Mouse (Mus musculus) limb, embryonic 11.5 days (tissue): ENCODE data around the gene Pitx1. TPM values are rescaled to one million over a fixed set of nuclear protein-coding genes. Genes with fewer than 3 reads are reported as not detected.

Experiments
- ATAC-seq: fragments of 200-750 bp; cut with Nextera tagmentation; 2 replicates; pipeline ENCODE4 v1.8.0; 2017; ENCODE audit warnings: low read depth; ENCODE audit not compliant: insufficient number of reproducible peaks, low FRiP score, low TSS enrichment
- DNase-seq: peaks from one replicate; pipeline ENCODE4 v3.0.0-alpha.2; 2015; ENCODE audit warnings: low spot score
- H3K27ac ChIP-seq: fragments of 300-500 bp; sonication (generic); replicated peaks from 2 replicates; pipeline ENCODE4 v1.5.1; 2014; ENCODE audit warnings: low read depth, mild to moderate bottlenecking, low read length
- H3K27me3 ChIP-seq: fragments of 300-500 bp; sonication (generic); 2 replicates; pipeline ENCODE4 v1.6.1; 2014; ENCODE audit warnings: mild to moderate bottlenecking, low read length, mixed read lengths; ENCODE audit not compliant: control insufficient read depth, insufficient read depth
- H3K36me3 ChIP-seq: fragments of 300-500 bp; sonication (generic); 2 replicates; pipeline ENCODE4 v1.6.1; 2014; ENCODE audit warnings: mild to moderate bottlenecking, low read length, moderate library complexity, mixed read lengths; ENCODE audit not compliant: control insufficient read depth, insufficient read depth
- H3K4me1 ChIP-seq: fragments of 300-500 bp; sonication (generic); 2 replicates; pipeline ENCODE4 v1.6.1; 2014; ENCODE audit warnings: low read length, mixed read lengths; ENCODE audit not compliant: control insufficient read depth, insufficient read depth
- H3K4me2 ChIP-seq: fragments of 300-500 bp; sonication (generic); 2 replicates; pipeline ENCODE4 v1.6.1; 2014; ENCODE audit warnings: low read depth, mild to moderate bottlenecking, moderate library complexity; ENCODE audit not compliant: severe bottlenecking
- H3K4me3 ChIP-seq: fragments of 300-500 bp; sonication (generic); 2 replicates; pipeline ENCODE4 v1.5.1; 2014; ENCODE audit warnings: low read depth, low read length
- H3K9ac ChIP-seq: fragments of 300-500 bp; sonication (generic); 2 replicates; pipeline ENCODE4 v1.6.1; 2014; ENCODE audit warnings: mild to moderate bottlenecking, low read length
- H3K9me3 ChIP-seq: fragments of 300-500 bp; sonication (generic); 2 replicates; pipeline ENCODE4 v1.6.1; 2016; ENCODE audit warnings: low read length; ENCODE audit not compliant: control insufficient read depth
- WGBS: fragments of 180-500 bp; shearing (Covaris S2); extraction: QIAGEN DNeasy Blood & Tissue Kit; methylation state at CpG from one replicate; pipeline ENCODE4 v1.1.7; 2014; 5-methylcytosine and 5-hydroxymethylcytosine counted together
- polyA plus RNA-seq: library from polyadenylated mRNA; unstranded; fragments of >200 nt; fragmentation: Nextera tagmentation; extraction: Ambion mirVana; gene quantifications from 2 replicates; pipeline ENCODE4 v1.2.1, GENCODE M21; 2014

Gene Pitx1
- polyA plus RNA-seq, 1 experiment from 2014 or later, result 197 TPM

- H3K4me3 ChIP-seq, result no peak overlapping the region
- ATAC-seq (no peak), DNase-seq (no peak)
- no peaks in the 10 kb centered on the region for H3K9me3 ChIP-seq
- H3K27ac ChIP-seq, result no peak overlapping the region
- H3K9ac ChIP-seq, result no peak overlapping the region
- no peaks in the 10 kb centered on the region for H3K4me1 ChIP-seq
- WGBS, result 80% methylated on average over 6 of the region's 6 CpGs
- no peak overlapping the region for H3K4me2 ChIP-seq
- H3K27me3 ChIP-seq, result no peaks in the 10 kb centered on the region
- H3K36me3 ChIP-seq, result no peaks in the 10 kb centered on the region
Observed at GRCm38 (mm10) chr13:55814834-55815233, 21.2 kb downstream of the Pitx1 start.

GRCm38 (mm10) chr13:55813490-55814016 is 22.4 kb downstream of the Pitx1 start:
- Histone ChIP-seq H3K9me3 (no peaks in the 10 kb centered on the region), H3K4me1 (no peaks in the 10 kb centered on the region), H3K27me3 (no peaks in the 10 kb centered on the region), H3K4me3 (no peak overlapping the region), H3K27ac (no peak overlapping the region), H3K9ac (no peak overlapping the region), H3K36me3 (no peaks in the 10 kb centered on the region), H3K4me2 (no peak overlapping the region)
- ATAC-seq (no peak), DNase-seq (no peak)
- 67% methylated on average over 5 of the region's 5 CpGs for WGBS

GRCm38 (mm10) chr13:55810947-55811346 is 25.0 kb downstream of the Pitx1 start:
- Histone ChIP-seq H3K4me1 (no peaks in the 10 kb centered on the region), H3K27ac (no peak overlapping the region), H3K4me2 (no peak overlapping the region), H3K36me3 (no peaks in the 10 kb centered on the region), H3K4me3 (no peak overlapping the region), H3K9me3 (no peaks in the 10 kb centered on the region), H3K27me3 (no peaks in the 10 kb centered on the region), H3K9ac (no peak overlapping the region)
- 85% methylated on average over 5 of the region's 5 CpGs for WGBS
- ATAC-seq (no peak), DNase-seq (no peak)

- H3K4me3 ChIP-seq, result no peak overlapping the region
- no peaks in the 10 kb centered on the region for H3K36me3 ChIP-seq
- H3K9ac ChIP-seq, result no peak overlapping the region
- ATAC-seq, result no peak
- 92% methylated on average over 10 of the region's 10 CpGs for WGBS
- no peaks in the 10 kb centered on the region for H3K27me3 ChIP-seq
- DNase-seq, result no peak
- no peaks in the 10 kb centered on the region for H3K9me3 ChIP-seq
- no peaks in the 10 kb centered on the region for H3K4me1 ChIP-seq
- H3K27ac ChIP-seq, result no peak overlapping the region
- no peak overlapping the region for H3K4me2 ChIP-seq
Observed at GRCm38 (mm10) chr13:55809707-55810106, 26.3 kb downstream of the Pitx1 start.

GRCm38 (mm10) chr13:55809041-55809623 is 26.9 kb downstream of the Pitx1 start:
- Histone ChIP-seq H3K9me3 (no peaks in the 10 kb centered on the region), H3K27ac (no peak overlapping the region), H3K27me3 (no peaks in the 10 kb centered on the region), H3K4me3 (no peak overlapping the region), H3K9ac (no peak overlapping the region), H3K4me1 (no peaks in the 10 kb centered on the region), H3K4me2 (no peak overlapping the region), H3K36me3 (no peaks in the 10 kb centered on the region)
- 70% methylated on average over 7 of the region's 7 CpGs for WGBS
- no peak for DNase-seq
- no peak for ATAC-seq

GRCm38 (mm10) chr13:55803973-55804372 is 32.0 kb downstream of the Pitx1 start:
- Histone ChIP-seq H3K9me3 (no peaks in the 10 kb centered on the region), H3K4me2 (no peak overlapping the region), H3K36me3 (no peaks in the 10 kb centered on the region), H3K4me1 (no peaks in the 10 kb centered on the region), H3K9ac (no peak overlapping the region), H3K4me3 (no peak overlapping the region), H3K27me3 (no peaks in the 10 kb centered on the region), H3K27ac (no peak overlapping the region)
- ATAC-seq, result no peak
- DNase-seq, result no peak
- WGBS, result 93% methylated on average over 1 of the region's 1 CpGs

GRCm38 (mm10) chr13:55801246-55801645 is 34.7 kb downstream of the Pitx1 start:
- no peak overlapping the region for H3K4me2 ChIP-seq
- 75% methylated on average over 2 of the region's 2 CpGs for WGBS
- ATAC-seq (no peak), DNase-seq (no peak)
- no peaks in the 10 kb centered on the region for H3K36me3 ChIP-seq
- H3K4me3 ChIP-seq, result no peak overlapping the region
- H3K9ac ChIP-seq, result no peak overlapping the region
- H3K4me1 ChIP-seq, result no peaks in the 10 kb centered on the region
- H3K27ac ChIP-seq, result no peak overlapping the region
- no peaks in the 10 kb centered on the region for H3K9me3 ChIP-seq
- H3K27me3 ChIP-seq, result no peaks in the 10 kb centered on the region

- Histone ChIP-seq H3K36me3 (no peaks in the 10 kb centered on the region), H3K4me1 (no peaks in the 10 kb centered on the region), H3K9me3 (no peaks in the 10 kb centered on the region), H3K9ac (no peak overlapping the region), H3K27ac (no peak overlapping the region), H3K4me3 (no peak overlapping the region), H3K4me2 (no peak overlapping the region), H3K27me3 (no peaks in the 10 kb centered on the region)
- ATAC-seq, result no peak
- no peak for DNase-seq
- WGBS, result 82% methylated on average over 11 of the region's 11 CpGs
Observed at GRCm38 (mm10) chr13:55786120-55786519, 49.9 kb downstream of the Pitx1 start.

GRCm38 (mm10) chr13:55784268-55784667 is 51.7 kb downstream of the Pitx1 start, which contains the start of gene Catsper3:
Catsper3 (plus strand) TSS chr13:55784568.
- Histone ChIP-seq H3K36me3 (no peaks in the 10 kb centered on the region), H3K4me1 (no peaks in the 10 kb centered on the region), H3K27me3 (no peaks in the 10 kb centered on the region), H3K9ac (no peak within 1 kb of the TSS), H3K4me3 (no peak within 1 kb of the TSS), H3K4me2 (no peak within 1 kb of the TSS), H3K27ac (no peak within 1 kb of the TSS), H3K9me3 (no peaks in the 10 kb centered on the region)
- 84% methylated on average over 3 of the region's 3 CpGs for WGBS
- DNase-seq (no peak), ATAC-seq (no peak)
